Mouse (Mus musculus) forebrain, embryonic 14.5 days (tissue): Measurements from ENCODE around the gene Fam69b. TPM values are rescaled to one million over a fixed set of nuclear protein-coding genes. Genes with fewer than 3 reads are reported as not detected.

ENCODE experiments used
- ATAC-seq: fragments of 200-750 bp; cut with Nextera tagmentation; 2 replicates; pipeline ENCODE4 v1.8.0; 2017; ENCODE audit warnings: mild to moderate bottlenecking, moderate library complexity
- DNase-seq: peaks from one replicate; pipeline ENCODE4 v3.0.0-alpha.2; 2015; ENCODE audit warnings: low spot score
- H3K27ac ChIP-seq: fragments of 300-500 bp; sonication (generic); 2 replicates; pipeline ENCODE4 v1.5.1; 2014; ENCODE audit warnings: low read depth, mild to moderate bottlenecking, control low read depth, low read length, moderate library complexity
- H3K27me3 ChIP-seq: fragments of 300-500 bp; sonication (generic); replicated peaks from 2 replicates; pipeline ENCODE4 v1.6.1; 2014; ENCODE audit warnings: low read length, control low read depth, mixed read lengths; ENCODE audit not compliant: control insufficient read depth, insufficient read depth
- H3K36me3 ChIP-seq: fragments of 300-500 bp; sonication (generic); 2 replicates; pipeline ENCODE4 v1.6.1; 2014; ENCODE audit warnings: low read length, control low read depth; ENCODE audit not compliant: control insufficient read depth, insufficient read depth
- H3K4me1 ChIP-seq: fragments of 300-500 bp; sonication (generic); 2 replicates; pipeline ENCODE4 v1.6.1; 2014; ENCODE audit warnings: antibody characterized with exemption, low read length, control low read depth; ENCODE audit not compliant: control insufficient read depth, insufficient read depth
- H3K4me2 ChIP-seq: fragments of 300-500 bp; sonication (generic); 2 replicates; pipeline ENCODE4 v1.6.1; 2014; ENCODE audit warnings: mild to moderate bottlenecking, control low read depth, low read length
- H3K4me3 ChIP-seq: fragments of 300-500 bp; sonication (generic); 2 replicates; pipeline ENCODE4 v1.5.1; 2014; ENCODE audit warnings: low read depth, low read length, control low read depth
- H3K9ac ChIP-seq: fragments of 300-500 bp; sonication (generic); 2 replicates; pipeline ENCODE4 v1.6.1; 2014; ENCODE audit warnings: mild to moderate bottlenecking, low read length, control low read depth, moderate library complexity
- H3K9me3 ChIP-seq: fragments of 300-500 bp; sonication (generic); replicated peaks from 2 replicates; pipeline ENCODE4 v1.6.1; 2016; ENCODE audit warnings: low read length, control low read depth, mixed read lengths; ENCODE audit not compliant: control insufficient read depth
- WGBS: fragments of 180-500 bp; shearing (Covaris S2); extraction: QIAGEN DNeasy Blood & Tissue Kit; methylation state at CpG from one replicate; pipeline ENCODE4 v1.1.7; 2014; 5-methylcytosine and 5-hydroxymethylcytosine counted together
- polyA plus RNA-seq: library from polyadenylated mRNA; unstranded; fragments of >200 nt; fragmentation: Nextera tagmentation; extraction: Ambion mirVana; gene quantifications from 2 replicates; pipeline ENCODE4 v1.2.1, GENCODE M21; 2014

Gene Fam69b
- polyA plus RNA-seq, 1 experiment from 2014 or later: 97.4 TPM

- Histone ChIP-seq H3K9ac (no peak overlapping the region), H3K27me3 (no peaks in the 10 kb centered on the region), H3K27ac (no peak overlapping the region), H3K4me2 (no peak overlapping the region), H3K4me1 (peaks cover 18% of the 10 kb centered on the region), H3K4me3 (no peak overlapping the region), H3K36me3 (no peaks in the 10 kb centered on the region), H3K9me3 (no peaks in the 10 kb centered on the region)
- no peak for ATAC-seq
- DNase-seq: no peak
- 68% methylated on average over 3 of the region's 3 CpGs for WGBS
Measured at GRCm38 (mm10) chr2:26626081-26626480, 2.2 kb upstream of the Fam69b start.

GRCm38 (mm10) chr2:26628792-26629437 lies 658 bp downstream of the Fam69b start:
- Histone ChIP-seq H3K4me3 (peak overlapping the region; percentile 75), H3K9me3 (no peaks in the 10 kb centered on the region), H3K4me1 (peaks cover 20% of the 10 kb centered on the region), H3K9ac (peak overlapping the region; percentile 97), H3K27me3 (no peaks in the 10 kb centered on the region), H3K36me3 (peaks cover 6% of the 10 kb centered on the region; the same call in 1 of the 2 replicates), H3K27ac (peak overlapping the region; percentile 78; the same call in 1 of the 2 replicates), H3K4me2 (peak overlapping the region; percentile 91)
- WGBS: 16% methylated on average over 5 of the region's 5 CpGs
- DNase-seq (peak; percentile 27), ATAC-seq (peak; percentile 42)

GRCm38 (mm10) chr2:26632541-26633395 lies 4.5 kb downstream of the Fam69b start:
- H3K4me3 ChIP-seq: no peak overlapping the region
- peaks cover 20% of the 10 kb centered on the region for H3K4me1 ChIP-seq
- no peaks in the 10 kb centered on the region for H3K27me3 ChIP-seq
- peak overlapping the region; percentile 37 for H3K9ac ChIP-seq
- ATAC-seq: no peak
- no peaks in the 10 kb centered on the region for H3K9me3 ChIP-seq
- no peak for DNase-seq
- no peak overlapping the region for H3K4me2 ChIP-seq
- peaks cover 45% of the 10 kb centered on the region for H3K36me3 ChIP-seq
- H3K27ac ChIP-seq: no peak overlapping the region
- WGBS: 85% methylated on average over 16 of the region's 16 CpGs

- Histone ChIP-seq H3K4me2 (no peak overlapping the region), H3K36me3 (peaks cover 54% of the 10 kb centered on the region), H3K9ac (no peak overlapping the region), H3K9me3 (no peaks in the 10 kb centered on the region), H3K27ac (no peak overlapping the region; the same call in 1 of the 2 replicates), H3K4me3 (no peak overlapping the region), H3K27me3 (no peaks in the 10 kb centered on the region), H3K4me1 (peaks cover 29% of the 10 kb centered on the region)
- DNase-seq (no peak), ATAC-seq (no peak)
- 68% methylated on average over 4 of the region's 4 CpGs for WGBS
Measured at GRCm38 (mm10) chr2:26633953-26634530, 5.8 kb downstream of the Fam69b start.

GRCm38 (mm10) chr2:26634629-26635488 lies 6.6 kb downstream of the Fam69b start:
- Histone ChIP-seq H3K27me3 (no peaks in the 10 kb centered on the region), H3K36me3 (peaks cover 54% of the 10 kb centered on the region), H3K4me2 (no peak overlapping the region), H3K4me1 (peaks cover 20% of the 10 kb centered on the region), H3K4me3 (no peak overlapping the region), H3K9ac (no peak overlapping the region), H3K27ac (no peak overlapping the region), H3K9me3 (no peaks in the 10 kb centered on the region)
- ATAC-seq (no peak), DNase-seq (no peak)
- WGBS: 66% methylated on average over 12 of the region's 12 CpGs

GRCm38 (mm10) chr2:26635489-26636324 lies 7.5 kb downstream of the Fam69b start:
- Histone ChIP-seq H3K27me3 (no peaks in the 10 kb centered on the region), H3K9me3 (no peaks in the 10 kb centered on the region), H3K36me3 (peaks cover 54% of the 10 kb centered on the region), H3K4me3 (no peak overlapping the region), H3K4me1 (peaks cover 15% of the 10 kb centered on the region), H3K4me2 (no peak overlapping the region), H3K27ac (no peak overlapping the region), H3K9ac (no peak overlapping the region)
- DNase-seq: no peak
- ATAC-seq: no peak
- WGBS: 69% methylated on average over 21 of the region's 21 CpGs

- DNase-seq (no peak), ATAC-seq (no peak)
- Histone ChIP-seq H3K4me3 (no peak overlapping the region), H3K36me3 (peaks cover 54% of the 10 kb centered on the region), H3K9ac (no peak overlapping the region), H3K9me3 (no peaks in the 10 kb centered on the region), H3K27me3 (no peaks in the 10 kb centered on the region), H3K27ac (no peak overlapping the region), H3K4me2 (no peak overlapping the region), H3K4me1 (peaks cover 15% of the 10 kb centered on the region)
- 59% methylated on average over 2 of the region's 2 CpGs for WGBS
Measured at GRCm38 (mm10) chr2:26636325-26636635, 8.0 kb downstream of the Fam69b start.
